Mouse (Mus musculus) effector memory CD4-positive, alpha-beta T cell, adult 5 months (primary cell): ENCODE data around the gene Carm1. TPM values are rescaled to one million over a fixed set of nuclear protein-coding genes. Genes with fewer than 3 reads are reported as not detected.

Experiments
- polyA plus RNA-seq: library from polyadenylated mRNA; unstranded; fragments of 100-300 nt; shearing (Covaris generic); gene quantifications from one replicate; pipeline ENCODE4 v1.2.1, GENCODE M21; 2017

The Carm1 gene
- polyA plus RNA-seq, result 44.2 TPM

GRCm38 (mm10) chr9:21546789-21547074 is at the start of gene Carm1:
Gene Carm1 (plus strand): TSS chr9:21546894.

GRCm38 (mm10) chr9:21509772-21510688 is 36.7 kb upstream of the Carm1 start, which contains the start of gene Tmed1:
Gene Tmed1 (minus strand): TSS chr9:21510252.

DNA sequence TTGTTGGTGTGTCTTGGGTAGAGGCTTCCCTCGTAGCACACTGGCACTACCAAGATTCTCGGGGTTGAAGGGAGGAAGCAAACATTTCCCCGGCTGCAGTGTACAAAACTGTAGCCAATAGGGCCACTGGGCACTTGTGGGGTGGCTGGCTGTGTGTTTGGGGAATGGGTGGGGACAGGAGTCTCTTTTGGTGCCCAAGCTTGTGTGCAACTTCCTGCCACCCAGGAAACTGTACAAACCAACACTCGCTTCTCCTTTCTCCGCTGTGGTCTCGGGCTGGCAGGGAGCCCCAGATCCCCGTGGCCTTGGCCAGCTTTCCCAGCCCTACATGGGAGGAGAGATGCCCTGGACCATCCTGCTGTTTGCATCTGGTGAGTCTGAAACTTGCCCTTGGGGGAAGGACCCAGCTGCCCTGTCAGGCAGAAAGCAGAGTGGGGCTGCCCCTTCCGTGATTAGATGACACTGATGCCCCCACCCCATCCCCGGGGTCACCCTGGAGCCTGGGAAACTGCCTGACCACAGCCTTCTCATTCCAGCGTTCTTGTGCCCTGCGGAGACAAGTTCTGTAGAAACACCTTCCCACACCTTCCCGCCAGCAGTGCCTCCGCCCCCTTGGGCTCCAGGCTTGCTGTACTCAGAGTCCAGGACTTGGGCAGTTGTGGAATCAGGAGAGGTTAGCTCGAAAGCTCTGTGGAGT is 20.6 kb upstream of the Carm1 start, which contains the start of gene AB124611:
TSS of gene AB124611 (plus strand) at position 240 of the 697 bp plus-strand sequence.

DNA sequence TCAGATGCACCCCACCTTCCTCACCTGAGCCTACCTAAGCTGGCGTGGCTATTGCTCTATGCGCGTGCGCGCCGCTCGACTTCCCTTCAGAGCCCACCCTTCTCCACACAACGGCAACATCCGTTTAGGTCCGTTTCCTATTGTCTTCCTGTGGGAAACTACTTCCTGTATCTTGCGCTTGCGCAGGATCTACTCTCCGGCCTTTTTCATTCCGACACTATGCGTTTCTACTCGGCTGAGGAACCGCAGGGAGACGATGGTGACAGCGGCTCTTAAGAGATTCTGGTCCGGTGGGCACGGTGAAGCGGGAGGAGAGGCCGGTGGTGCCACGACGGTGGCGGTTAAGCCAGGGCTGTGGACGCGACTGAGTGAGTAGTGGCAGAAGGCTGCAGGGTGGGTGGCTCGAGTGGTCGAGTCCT is 46.0 kb downstream of the Carm1 start, which contains the start of the genes Timm29 and Yipf2:
TSS of gene Timm29 (plus strand) at position 20 of the 419 bp plus-strand sequence.
TSS of gene Yipf2 (minus strand) at position 126 of the 419 bp plus-strand sequence.

GRCm38 (mm10) chr9:21615617-21616231 is 69.0 kb downstream of the Carm1 start, which contains the start of gene Smarca4:
Gene Smarca4 (plus strand): TSS chr9:21616169.

Other genes starting within 250 kb of the Carm1 start
- gene Ap1m2, start 234.6 kb upstream of the Carm1 start, polyA plus RNA-seq, result 1.1 TPM
- 292 TPM for gene Slc44a2, start 226.2 kb upstream of the Carm1 start, polyA plus RNA-seq
- 58.8 TPM for gene Ilf3, start 179.0 kb upstream of the Carm1 start, polyA plus RNA-seq
- 49.9 TPM for gene Qtrt1, start 135.1 kb upstream of the Carm1 start, polyA plus RNA-seq
- 262 TPM for gene Dnm2, start 122.0 kb upstream of the Carm1 start, polyA plus RNA-seq
- gene Tmed1, start 36.6 kb upstream of the Carm1 start, polyA plus RNA-seq, result 5.4 TPM
- 52.1 TPM for gene AB124611, start 20.7 kb upstream of the Carm1 start, polyA plus RNA-seq
- gene Timm29, start 45.8 kb downstream of the Carm1 start, polyA plus RNA-seq, result 16.6 TPM
- gene Yipf2, start 45.9 kb downstream of the Carm1 start, polyA plus RNA-seq, result 11.6 TPM
- 55.9 TPM for gene Smarca4, start 69.3 kb downstream of the Carm1 start, polyA plus RNA-seq
- gene Ldlr, start 176.6 kb downstream of the Carm1 start, polyA plus RNA-seq, result 47.5 TPM
- 1.4 TPM for gene Spc24, start 213.4 kb downstream of the Carm1 start, polyA plus RNA-seq